Mouse (Mus musculus): Measurements from ENCODE around the gene Eid1.
A peak's percentile ranks its signal among the peaks of the same experiment; 100 is the strongest.

DNA sequence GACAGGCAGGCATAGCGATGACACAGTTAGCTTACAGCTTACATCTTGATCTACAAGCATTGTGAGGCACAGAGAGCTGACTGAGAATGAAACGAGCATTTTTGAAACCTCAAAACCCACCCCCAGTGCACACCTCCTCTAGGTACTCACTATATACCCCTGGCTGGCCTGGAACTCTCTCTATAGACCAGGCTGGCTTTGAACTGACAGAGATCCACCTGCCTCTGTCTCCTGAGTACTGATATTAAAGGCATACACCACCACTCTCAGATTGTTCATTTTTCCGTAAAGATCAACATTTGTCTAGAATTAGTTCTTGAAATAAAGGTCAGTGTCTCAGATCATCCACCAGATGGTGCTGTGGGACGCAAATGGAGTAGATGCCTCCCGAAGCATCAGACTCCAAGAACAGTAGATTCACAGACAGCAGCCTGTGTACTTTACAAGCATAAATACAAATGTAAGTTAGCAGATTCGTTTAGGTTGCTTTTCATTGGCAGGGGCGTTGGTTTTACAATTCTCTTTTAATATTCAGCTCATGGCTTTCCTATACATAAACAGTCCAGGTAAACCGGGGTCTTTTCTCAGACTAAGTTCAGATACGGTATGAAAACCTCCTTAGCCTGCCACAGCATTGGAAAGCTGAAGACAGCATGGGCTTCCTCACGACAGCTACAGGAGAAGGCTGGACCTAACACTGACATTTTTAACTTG lies 12.9 kb upstream of the Eid1 start:
- no peak for TF ChIP-seq POLR2A (IDR thresholded peaks at IDR 0.05; ENCODE audit: extremely low read depth, insufficient read depth, low read length)
- peak; percentile 72 for TF ChIP-seq CTCF (IDR thresholded peaks at IDR 0.05; ENCODE audit: low read depth, low read length)

Measured in liver, adult 2 months (tissue).